Mouse (Mus musculus) heart, postnatal 14 days (tissue): Measurements from ENCODE around the gene Aldh3a2. TPM values are rescaled to one million over a fixed set of nuclear protein-coding genes. Genes with fewer than 3 reads are reported as not detected.
A peak's percentile ranks its signal among the peaks of the same experiment; 100 is the strongest.
"Not testable (repeated sequence)": the region's sequence is repeated elsewhere in the genome, so short reads cannot be mapped to it uniquely, and the experiment has no call there.

Experiments
- DNase-seq, 2 experiments: peaks; one replicate each; pipeline ENCODE4 v3.0.0; 2021 to 2022
- intact Hi-C: fragments of 180-260 bp; cut with DNase I; formaldehyde crosslinking; loops from one replicate; pipeline ENCODE4 v1.15.1; 2025
- total RNA-seq, 2 experiments: library from RNA; stranded (reverse); gene quantifications; 2 replicates each; pipeline ENCODE4 v1.2.3; 2021

Gene Aldh3a2
- total RNA-seq, 2 experiments from 2014 or later: 37.3 to 38.4 TPM

DNA sequence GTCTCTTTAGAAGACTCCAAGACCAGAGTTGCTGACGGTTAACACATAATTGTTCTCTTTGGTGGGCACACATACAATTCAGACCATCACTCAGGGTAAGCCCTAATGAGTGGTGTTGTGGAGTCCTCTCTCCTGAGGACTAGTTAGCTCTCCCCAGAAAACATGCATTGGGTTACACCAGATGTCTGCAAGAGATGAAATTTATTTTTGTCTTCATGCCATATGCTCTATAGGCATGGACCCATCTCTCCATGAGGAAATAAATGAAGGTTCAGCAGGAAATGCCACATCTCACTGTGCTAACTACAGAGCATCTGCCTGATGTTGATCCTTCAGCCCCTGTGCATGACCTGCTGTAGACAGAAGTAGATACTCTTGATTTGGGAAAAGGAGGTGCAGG, 45.3 kb downstream of the Aldh3a2 start:
- intact Hi-C loops: no loop called here
- no peak for DNase-seq

DNA sequence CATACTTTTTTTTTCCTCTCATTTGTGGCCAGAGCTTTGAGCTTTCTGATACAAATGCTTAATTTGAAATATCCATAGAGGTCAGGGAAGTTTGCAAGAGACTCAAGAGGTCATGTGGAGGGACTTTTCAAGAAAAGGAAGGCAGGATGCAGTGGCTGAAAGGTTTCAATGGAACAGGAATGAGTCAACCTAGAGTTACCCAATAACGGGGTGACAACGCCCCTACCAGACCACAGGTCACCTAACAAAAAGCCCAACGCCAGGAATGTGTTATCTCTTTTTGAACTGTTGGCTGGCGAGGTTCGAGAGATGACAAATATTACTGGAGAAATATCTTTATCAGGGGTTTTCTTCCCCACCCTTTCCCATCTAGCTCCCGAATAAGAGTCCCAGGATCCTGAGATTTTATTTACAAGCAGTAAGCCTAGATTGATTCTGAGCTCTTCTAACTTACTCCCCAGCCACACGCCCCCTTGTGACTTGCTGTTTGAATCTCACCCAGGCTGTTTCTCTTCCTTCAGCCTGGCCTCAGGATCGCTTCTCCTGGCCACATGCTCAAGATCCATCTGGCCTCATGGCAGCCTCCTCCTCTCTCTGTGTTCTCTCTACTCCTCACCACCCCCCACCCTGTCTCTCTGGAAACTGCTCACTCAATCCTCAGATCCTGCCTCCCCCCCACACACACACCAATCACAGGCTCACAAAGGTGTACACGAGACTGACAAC, 46.9 kb downstream of the Aldh3a2 start:
- peak; percentile 30 to 31 for DNase-seq
- intact Hi-C loops: no loop called here

DNA sequence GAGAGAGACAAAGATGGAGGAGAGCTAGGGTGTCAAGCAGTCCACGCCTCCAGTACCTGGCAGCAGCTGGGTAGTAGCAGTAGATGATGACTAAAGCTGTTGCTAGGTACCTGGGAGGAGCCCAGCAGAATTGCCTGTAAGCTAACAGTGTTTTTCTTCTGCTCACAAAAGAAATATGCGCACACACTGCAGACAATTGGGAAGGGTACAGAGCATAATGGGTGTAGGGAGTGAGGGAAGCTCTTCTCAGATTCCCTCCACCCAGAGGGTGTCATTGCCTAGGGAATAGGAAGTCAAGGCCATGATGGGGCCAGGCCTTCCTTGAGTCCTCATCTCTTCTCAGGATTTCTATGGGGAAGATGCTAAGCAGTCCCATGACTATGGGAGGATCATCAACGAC, 51.3 kb downstream of the Aldh3a2 start:
- DNase-seq: no peak
- intact Hi-C loops: no loop called here

DNA sequence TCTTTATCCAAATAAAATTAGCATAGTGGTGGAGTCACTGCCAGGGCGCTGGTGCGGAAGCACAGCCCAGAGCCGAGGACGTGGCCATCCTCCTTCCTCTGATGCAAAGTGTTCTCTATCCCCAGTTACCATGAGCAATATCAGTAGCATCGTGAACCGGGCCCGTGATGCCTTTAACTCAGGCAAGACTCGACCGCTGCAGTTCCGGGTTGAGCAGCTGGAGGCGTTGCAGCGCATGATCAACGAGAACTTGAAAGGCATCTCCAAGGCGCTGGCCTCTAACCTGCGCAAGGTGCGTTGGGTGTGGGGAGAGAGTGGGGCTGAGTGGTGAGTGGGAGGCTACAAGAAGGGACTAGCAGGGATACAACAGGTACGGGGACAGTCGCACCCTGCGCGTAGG, 55.2 kb downstream of the Aldh3a2 start:
- DNase-seq: peak in 1 of 2 experiments; percentile 12
- intact Hi-C loops: no loop called here

DNA sequence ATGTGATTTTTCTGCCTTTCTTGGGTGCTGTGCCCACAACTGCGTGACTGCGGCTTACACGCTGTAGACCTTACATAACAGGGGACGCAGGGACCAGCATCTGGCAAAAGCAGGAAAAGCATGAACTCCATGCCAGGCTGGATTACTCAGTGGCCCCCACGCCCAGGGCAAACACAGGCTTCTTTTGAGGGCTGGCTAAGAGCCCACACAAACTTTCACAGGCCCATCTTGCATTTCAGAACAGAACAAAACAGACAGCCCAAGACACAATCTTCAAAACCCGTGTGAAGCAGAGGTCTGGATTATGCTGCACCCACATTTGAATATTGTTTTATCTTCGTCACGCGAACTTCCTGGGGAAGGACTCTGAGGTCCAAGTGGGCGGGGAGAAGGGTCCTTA, 58.9 kb downstream of the Aldh3a2 start:
- intact Hi-C loops: no loop called here
- DNase-seq: peak in 1 of 2 experiments; percentile 21

DNA sequence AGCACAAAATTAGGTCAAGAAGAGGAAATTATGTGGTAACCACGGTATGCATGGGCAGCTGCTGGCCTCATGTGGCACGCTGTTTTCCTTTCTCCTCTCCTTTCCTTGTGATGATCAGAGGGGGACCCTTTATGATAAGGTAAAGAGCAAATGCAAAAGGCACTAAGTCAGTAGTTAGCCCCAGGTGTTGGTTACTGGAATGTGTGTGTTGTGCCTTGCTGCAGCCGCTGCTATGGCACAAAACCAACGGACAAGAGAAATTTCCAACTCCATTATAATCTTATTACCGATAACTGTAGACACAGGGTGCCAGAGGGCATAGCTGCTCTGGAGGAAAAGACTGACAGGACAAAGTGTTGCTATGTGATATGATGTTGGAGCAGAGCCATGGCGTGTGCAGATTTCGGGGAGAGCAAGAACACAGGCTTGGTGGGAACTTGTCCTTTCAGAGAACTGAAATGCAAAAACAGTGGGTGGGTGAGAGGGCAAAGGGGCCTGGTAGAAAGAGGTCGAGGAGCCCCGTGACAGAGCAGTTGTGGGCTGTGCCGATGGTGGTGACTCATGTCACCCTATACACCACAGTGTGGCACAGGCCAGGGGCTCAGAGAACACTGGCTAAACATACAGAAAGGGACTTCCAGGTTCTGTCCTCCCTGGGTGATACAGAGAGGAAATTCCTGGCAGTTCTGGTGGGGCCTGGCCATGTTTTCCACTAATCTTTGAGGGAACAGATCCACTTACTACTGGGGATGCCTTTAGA, 59.6 kb downstream of the Aldh3a2 start, which contains the start of gene Aldh3a1:
Gene Aldh3a1 (plus strand): TSS at position 51 of the 760 bp plus-strand sequence.
- intact Hi-C loops: no loop called here
- DNase-seq: peak in 1 of 2 experiments; percentile 18

DNA sequence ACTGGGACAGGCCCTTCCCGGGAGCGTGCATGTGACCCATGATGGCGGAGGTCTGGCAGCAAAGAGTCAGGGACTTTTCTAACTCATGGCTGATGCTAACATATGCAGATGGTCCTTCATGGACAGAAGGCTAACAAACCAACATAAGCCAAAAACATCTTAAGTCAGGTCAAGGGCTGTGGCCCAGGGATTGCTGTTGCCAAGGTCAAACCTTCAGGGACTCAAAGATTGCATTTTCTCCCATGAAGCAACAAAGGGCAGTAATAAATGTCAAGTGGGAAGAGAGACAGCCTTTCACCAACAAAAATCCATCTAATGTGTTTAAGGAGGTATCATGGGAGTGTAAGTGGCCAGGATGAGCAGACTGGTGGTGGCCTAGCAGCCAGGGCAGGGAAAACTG, 61.1 kb downstream of the Aldh3a2 start:
- intact Hi-C loops: no loop called here
- no peak for DNase-seq

DNA sequence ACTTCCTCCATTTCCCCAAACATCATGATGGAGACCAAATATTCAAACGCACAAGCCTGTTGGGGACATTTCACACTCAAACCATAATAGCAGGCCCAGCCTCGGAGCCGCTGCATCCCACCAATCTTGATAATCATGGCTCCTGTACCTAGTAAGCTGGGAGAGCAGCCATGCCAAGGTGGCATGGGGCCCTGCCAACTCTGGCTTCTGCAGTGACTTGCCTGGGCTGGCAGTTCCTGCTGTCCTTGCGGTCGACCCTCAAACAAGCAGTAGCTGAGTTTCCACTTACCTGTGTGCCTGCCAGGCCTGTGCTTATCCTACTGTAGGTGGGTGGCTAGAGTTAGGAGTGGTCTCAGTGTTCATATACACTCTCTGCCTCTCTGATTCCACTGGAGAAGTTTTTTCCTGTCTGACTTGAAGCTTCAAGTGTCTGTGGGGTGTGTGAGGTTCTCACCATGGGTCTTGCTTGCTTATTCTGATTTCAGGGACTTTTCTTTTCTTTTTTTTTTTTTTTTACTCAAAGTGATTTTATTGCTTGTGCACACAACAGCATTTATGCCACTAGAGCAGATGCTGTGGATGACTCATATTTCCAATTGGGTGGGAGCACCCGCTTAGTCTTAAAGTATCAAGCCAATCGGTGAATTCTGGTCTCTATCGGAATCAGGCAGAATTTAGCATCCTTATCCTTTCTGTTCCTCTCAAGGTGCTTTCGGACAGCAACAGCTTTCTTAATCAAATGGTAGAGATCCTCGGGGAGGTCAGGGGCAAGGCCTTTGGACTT, 61.9 kb downstream of the Aldh3a2 start:
- intact Hi-C loops: no loop called here
- peak in 1 of 2 experiments; percentile 33 for DNase-seq

DNA sequence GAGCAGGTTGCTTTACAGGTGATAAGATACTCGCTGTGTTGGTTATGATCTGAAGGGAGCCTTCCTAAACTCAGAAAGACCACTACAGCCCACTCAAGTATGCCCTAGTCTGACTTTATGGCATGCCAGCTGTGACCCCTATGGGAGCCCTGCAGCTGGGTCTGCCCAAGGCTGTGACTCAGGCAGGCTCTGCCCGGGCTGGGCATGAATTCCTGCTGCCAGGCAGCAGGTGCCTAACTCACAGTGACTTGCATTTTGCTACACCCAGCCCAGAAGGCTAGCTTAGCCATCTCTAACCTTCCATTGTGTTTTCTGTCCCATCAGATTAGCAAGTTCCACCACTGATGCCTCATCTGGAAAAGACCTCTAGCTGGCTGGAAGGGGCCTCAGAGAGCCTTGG, 64.5 kb downstream of the Aldh3a2 start:
- intact Hi-C loops: no loop called here
- DNase-seq: no peak

DNA sequence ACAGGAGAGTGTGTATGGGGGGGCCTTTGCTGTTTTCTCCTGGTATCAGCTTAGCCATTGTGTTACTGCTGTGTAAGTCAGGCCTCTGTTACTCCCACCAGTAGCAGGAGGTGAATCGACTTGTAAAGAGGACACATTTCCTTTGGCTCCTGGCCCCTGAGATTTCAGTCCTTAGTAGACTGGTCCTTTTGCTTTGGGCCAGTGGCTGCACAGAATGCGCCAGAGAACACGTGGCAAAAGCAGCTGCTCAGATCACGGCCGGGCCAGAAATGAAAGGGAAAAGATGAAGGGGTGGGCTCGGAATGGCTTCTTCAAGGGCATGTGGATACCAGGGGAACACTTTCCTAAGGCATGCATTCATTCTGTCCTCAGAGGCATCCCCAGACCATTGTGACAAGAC, 65.1 kb downstream of the Aldh3a2 start:
- intact Hi-C loops: no loop called here
- peak in 1 of 2 experiments; percentile 9 for DNase-seq

DNA sequence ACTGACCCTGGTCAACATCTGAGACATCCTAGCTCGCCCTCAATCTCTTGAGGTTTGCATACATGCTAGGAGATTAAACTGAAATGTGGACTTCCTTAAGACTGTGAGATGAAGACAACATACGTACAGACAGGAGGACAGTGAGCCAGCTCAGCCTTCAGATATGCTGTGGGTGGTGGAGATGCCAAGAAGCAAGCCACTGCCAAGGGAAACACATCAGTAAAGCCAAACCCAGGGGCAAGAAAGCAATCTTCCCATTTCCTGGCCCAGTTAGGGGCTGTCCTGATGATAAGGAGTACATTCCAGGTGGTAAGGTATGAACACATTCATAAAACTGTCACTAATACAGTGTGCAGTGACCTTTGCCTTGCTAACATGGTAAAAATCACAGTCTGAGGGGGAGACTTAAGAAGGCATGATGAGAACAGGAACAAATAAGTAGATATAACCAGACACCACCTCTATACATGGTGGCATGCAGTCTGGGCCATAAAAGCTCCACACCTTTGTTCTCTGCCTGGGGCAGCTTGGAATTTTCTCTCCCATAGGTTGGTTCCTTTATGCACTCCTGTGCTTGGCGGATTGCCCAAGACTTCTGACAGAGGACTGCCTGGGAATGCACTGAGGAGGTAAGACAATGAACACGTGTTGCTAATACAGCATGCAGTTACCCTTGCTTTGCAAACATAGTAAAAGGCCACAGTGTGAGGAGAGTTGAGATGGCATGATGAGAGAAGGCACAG, 67.5 kb downstream of the Aldh3a2 start:
- intact Hi-C loops: loop anchor here (5.0 to 10.0 kb wide), 2 partner anchors 95 to 138 kb away; no protein-coding TSS in a partner anchor
- no peak for DNase-seq

DNA sequence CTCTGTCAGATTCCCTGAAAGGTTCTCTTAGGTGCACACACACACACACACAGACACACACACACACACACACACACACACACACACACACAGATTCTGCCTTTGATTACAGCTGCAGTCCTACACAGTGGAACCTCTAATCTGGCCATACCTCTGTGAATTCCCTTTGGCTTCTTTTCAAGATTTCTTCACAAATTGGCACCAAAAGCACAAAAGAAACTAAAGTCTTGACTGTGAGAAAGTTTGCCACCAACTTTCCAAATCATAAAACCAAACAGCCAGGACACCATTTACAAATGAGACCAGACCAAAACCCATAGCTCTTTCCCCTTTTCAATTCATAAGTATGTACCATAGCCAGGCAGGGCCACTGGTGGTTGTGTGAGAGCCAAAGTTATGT, 69.3 kb downstream of the Aldh3a2 start:
- no peak for DNase-seq
- intact Hi-C loops: loop anchor here (5.0 to 10.0 kb wide), 2 partner anchors 93 to 139 kb away; no protein-coding TSS in a partner anchor

DNA sequence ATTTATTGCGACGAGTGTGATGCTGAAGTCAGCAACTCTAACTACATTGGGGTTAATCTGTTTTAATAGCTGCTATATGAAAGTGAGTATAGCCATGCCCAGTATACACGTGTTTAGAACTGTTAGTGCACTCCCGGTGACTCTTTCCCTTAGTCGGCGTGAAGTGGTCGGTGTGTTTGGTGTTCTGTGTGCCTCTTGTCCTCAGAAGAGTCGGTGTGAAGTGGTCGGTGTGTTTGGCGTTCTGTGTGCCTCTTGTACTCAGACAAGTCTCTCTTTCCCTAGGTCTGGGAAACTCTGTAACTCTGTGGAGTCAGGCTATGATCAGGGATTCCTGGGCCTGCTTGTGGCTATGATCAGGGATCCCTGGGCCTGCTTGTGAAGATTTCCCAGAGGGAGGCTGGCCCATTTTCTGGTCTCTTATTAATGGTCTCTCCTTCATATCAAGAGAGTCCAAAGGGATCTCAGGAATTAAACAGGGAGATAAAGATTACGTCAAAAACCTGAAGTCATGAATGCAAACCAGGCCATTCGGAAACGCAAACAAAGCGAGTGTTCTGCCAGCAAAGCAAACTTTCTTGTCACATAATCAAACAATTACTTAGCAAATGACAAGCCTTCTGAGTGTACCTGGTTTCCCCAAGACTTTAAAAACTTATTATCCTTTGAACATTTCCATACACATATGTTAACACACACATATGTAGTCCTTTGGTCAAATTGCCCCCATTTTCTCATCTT, 70.5 kb downstream of the Aldh3a2 start:
- intact Hi-C loops: loop anchor here (5.0 to 10.0 kb wide), 2 partner anchors 92 to 141 kb away; no protein-coding TSS in a partner anchor
- DNase-seq: no peak

DNA sequence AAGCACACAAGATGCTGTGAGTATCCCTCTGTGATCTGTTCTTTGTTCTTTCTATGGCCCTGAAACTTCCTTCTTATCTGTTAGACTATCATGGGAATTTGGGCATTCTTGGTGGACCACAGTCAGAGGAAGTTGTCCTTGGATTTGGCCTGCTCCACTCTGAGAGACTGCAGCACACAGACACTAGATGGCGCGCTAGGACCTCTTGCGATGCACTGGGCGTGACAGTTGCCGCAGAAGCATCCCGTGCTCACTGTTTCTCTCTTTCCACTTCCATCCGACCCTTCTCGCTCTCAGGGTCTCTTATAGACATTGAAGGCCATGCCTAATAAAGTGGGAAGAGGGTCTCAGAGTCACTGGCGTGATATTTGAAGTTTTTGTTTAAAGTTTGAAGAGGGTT, 73.9 kb downstream of the Aldh3a2 start:
- intact Hi-C loops: loop anchor here (2.0 to 10.0 kb wide), 5 partner anchors 39 to 309 kb away; no protein-coding TSS in a partner anchor
- peak; percentile 86 to 93 for DNase-seq

DNA sequence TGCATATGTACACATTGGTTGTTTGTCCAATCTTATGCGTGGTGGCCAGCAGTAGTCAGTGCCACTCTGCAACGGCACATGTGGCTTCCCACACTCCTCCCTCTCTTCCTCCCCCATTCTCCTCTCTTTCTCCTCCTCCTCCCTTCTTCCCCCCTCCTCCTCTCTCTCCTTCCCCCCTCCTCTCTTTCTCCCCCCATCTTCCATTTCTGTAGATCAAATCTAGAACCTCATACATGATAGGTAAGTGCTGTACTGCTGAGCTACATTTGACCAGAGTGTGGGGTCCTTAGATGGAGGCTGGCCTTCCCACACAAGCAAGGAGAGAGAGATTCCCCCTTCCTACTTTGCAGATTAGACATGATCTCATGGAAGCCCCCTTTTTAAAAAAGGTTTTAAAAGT, 74.5 kb downstream of the Aldh3a2 start:
- DNase-seq: no peak
- intact Hi-C loops: loop anchor here (2.0 to 10.0 kb wide), 5 partner anchors 40 to 310 kb away; no protein-coding TSS in a partner anchor

DNA sequence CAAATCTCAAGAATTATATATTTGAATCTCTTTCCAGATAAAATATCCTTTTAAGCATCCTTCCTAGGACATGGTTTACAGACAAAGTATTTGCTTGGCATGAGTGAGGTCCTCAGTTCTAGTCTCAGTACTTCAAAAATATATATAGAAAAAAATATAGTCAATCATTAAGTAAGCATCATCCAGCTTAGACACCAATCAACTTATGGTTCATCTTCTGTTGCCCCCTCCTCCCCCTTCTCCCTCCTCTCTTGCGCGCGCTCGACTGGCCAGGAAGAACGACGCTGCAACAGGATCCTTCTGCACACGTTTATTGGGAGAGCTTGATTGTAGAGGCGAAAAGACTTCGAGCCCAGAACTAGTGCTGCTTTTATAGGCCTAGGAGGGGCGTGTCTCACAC, 75.1 kb downstream of the Aldh3a2 start:
- not testable (repeated sequence) for DNase-seq
- intact Hi-C loops: loop anchor here (2.0 to 10.0 kb wide), 5 partner anchors 40 to 310 kb away; no protein-coding TSS in a partner anchor

DNA sequence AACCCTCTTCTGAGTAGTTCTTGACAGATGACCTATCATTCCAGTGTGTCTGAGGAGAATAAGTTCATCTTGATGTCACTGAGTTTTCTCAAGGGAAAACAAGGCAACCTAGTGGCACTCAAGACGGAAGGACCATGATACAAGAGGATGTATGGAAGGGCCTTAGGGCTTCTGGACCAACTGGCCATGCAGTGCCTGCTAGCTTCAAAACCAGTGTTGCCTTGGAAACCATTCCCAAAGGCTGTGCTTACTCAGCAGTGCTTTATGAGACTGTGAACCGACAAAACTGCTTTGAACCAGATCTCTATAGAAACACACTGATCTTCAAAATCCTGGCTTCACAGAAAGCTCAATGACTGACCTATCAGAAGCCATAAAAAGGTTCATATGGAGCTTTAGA, 76.5 kb downstream of the Aldh3a2 start:
- intact Hi-C loops: loop anchor here (5.0 to 10.0 kb wide), 3 partner anchors 42 to 312 kb away; no protein-coding TSS in a partner anchor
- DNase-seq: no peak

DNA sequence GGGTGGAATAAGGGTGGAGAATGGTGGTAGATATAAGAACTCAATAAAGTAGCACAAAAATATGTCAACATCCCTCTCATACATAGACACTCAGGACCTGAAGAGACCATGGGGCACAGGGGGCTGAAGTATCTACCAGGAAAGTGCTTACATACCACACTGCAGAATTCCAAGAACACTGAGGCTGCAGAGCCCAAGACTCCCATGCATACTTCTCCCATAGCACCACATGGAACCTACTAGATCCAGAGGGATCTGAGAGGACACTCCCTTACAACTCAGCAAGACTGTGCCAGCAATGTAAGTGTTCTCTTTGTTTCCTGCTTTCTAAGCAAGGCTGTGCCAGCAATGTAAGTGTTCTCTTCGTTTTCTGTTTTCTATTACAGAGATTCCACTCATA, 83.4 kb downstream of the Aldh3a2 start:
- intact Hi-C loops: no loop called here
- DNase-seq: no peak

DNA sequence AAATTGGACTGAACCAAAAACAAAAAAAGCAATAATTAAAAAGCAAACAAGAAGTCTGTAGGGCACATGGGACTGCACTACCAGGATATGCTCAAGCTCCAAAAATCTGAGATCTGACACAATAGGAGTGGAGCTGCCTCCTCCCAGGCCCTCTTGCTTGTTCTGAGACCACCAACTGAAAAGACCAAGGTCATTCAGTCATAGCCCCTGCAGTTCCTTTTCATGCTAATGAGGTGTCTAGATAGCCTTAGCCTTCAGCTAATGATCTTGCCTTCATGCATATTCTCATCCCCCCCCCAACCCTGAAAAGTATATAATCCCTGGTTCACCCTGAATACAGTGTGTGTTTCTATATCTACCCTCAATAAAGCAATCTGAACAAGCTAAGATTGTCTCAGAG, 85.6 kb downstream of the Aldh3a2 start:
- intact Hi-C loops: no loop called here
- no peak for DNase-seq
